Mouse (Mus musculus): ENCODE measurements around the gene Fkbp5.
"Not testable (repeated sequence)": the region's sequence is repeated elsewhere in the genome, so short reads cannot be mapped to it uniquely, and the experiment has no call there.

Gene Fkbp5

DNA sequence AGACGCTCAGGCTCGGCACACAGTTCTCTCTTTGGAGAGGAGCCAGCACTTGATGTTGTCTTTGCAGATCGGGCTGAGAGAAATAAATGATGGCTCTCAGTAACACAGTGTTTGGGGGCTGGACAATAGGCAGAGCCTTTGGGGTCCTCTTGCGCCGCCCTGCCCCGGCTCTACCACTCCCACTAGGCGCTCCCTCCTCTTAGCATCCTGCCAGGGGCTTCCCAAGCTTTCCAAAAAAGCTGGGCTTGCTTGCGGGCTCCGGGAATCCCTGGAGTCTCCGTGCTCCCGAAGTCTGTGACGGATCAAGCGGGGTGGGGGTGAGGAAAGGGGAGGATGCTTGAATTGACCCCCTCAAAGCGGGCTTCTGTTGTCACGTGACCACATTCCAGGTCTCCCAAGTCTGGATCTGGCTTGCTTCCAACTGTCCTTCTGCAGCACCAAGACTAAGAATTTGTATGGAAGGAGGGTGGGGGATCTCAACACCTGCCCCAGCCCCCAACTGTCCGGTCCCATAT, at the start of gene Fkbp5:
TSS of gene Fkbp5 (minus strand) at position 87 of the 515 bp plus-strand sequence.
- no peak for DNase-seq (ENCODE audit: low read depth)

DNA sequence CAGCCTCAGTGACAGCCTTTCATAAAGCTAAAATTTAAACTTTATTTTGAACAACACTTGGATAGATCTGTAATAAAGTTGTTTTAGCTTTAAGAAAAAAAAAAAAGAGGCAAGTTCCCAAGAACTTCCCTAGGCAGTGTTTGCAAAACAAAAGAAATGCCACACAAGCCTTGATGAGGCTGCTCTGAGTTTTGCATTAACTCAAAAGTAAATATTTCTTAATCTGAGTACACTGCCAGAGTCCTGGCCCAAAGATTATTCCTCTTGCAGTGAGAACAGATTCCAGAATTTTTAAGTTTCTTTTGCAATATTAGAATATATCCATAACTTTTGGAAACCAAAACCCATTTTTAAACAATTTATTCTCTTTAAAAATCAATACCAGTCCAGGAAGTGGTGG, 47.9 kb upstream of the Fkbp5 start:
- DNase-seq (ENCODE audit: low read depth): no peak

DNA sequence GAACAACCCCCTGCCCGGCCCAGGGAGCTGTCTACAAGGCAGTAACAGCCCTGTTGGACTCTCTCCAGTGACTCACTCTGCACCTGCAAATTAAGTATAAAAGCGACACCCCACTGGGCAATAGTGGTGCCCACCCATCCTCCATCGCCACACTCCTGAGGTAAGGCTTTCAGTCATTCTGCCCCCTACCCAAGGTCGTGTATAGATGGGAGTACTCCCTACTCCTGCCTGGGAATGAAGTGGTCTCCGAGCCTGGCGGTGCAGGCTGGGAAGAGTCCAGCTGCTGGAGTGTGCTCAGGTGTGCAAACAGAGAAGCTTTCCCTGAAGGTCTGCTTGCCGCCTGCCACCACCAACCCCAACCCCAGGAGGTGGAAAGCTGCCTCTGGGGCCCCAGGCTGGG, 44.3 kb upstream of the Fkbp5 start:
- no peak for DNase-seq (ENCODE audit: low read depth)

DNA sequence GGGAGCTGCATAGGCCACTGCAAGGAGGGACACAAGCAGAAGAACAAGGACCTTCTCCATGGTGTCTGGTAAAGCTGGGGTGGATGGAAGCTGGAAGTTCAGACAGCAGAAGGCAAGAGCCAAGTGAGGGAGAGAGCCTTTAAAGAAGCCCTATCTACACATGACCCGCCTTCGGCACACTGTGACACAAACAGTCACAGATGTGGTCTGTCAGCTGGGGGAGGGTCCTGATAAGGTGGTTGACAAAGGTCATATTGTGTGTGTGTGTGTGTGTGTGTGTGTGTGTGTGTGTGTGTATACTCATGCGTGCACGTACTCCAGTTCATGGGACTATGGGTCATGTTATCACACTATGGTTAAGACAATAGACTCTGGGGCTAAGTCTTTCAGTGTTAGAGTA, 43.3 kb upstream of the Fkbp5 start, which contains the start of gene Clps:
TSS of gene Clps (minus strand) at position 169 of the 400 bp plus-strand sequence.
- DNase-seq (ENCODE audit: low read depth): no peak

DNA sequence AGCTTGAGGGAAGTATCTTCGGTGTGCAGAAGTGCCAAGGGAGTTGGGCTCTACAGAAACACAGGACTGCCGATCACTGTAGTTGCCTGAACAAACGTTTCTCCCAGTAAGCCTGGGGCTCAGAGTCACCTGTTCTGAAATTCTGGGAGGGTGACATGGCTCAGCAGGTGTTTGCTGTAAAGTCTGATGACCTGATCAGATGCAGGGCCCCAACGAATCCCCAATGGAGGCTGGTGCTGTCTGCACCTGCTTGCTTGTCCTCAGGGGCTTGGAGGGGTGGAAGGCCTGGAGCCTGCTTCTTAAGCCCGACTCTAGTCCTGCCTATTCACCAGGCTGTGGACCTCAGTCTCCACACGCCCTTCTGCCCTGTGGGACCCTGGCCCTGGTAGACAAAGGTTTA, 40.4 kb upstream of the Fkbp5 start:
- DNase-seq (ENCODE audit: low read depth): no peak

DNA sequence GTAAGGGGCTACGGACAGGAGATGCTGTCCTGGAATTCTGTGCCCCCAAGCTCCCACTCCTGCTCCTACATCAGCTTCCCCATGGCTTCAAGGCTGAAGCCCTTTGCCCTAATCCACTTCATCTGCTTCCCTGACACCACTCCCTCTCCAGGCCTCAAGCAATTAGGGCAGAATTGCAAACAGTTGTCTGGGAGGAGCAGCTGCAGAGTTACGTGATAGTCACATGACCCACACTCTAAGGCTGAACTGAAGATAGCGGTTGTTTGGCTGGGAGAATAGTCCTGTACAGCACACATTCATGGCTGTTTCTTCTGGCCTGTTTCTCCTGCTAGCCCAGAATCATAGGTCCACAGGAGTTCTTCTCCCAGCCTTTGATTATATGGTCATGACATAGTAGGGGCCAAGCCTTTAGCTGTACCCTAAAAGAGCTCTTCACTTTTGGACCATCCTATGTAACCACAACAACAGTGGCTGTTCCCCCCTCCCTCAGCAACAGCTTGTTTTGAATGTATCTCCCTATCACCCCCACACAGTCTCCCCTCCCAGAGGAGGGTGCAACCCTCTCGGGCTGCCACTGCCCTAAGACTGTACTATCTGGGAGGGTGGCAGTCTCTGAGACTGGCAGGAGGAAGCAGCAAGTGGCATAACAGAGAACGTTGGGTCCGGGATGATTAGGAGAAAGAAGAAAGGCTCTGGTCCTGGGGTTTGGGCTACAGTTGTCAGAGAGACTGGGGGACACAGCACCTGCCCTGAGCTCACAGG, 39.5 kb upstream of the Fkbp5 start:
- DNase-seq (ENCODE audit: low read depth): no peak

DNA sequence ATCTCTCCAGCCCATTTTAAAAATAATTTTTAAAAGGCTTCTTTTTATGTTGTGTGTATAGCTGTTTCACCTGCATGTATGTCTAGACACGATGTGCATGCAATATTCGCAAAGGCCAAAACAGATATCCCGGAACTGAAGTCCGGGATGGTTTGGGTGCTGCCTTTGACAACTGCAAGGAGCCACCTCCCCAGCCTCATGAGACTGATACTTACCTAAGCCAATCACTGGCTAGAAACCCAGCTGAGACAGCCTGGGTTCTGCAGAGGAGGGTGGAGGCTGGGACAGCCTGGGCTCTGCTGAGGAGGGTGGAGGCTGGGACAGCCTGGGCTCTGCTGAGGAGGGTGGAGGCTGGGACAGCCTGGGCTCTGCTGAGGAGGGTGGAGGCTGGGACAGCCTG, 36.7 kb upstream of the Fkbp5 start:
- not testable (repeated sequence) for DNase-seq (ENCODE audit: low read depth)

DNA sequence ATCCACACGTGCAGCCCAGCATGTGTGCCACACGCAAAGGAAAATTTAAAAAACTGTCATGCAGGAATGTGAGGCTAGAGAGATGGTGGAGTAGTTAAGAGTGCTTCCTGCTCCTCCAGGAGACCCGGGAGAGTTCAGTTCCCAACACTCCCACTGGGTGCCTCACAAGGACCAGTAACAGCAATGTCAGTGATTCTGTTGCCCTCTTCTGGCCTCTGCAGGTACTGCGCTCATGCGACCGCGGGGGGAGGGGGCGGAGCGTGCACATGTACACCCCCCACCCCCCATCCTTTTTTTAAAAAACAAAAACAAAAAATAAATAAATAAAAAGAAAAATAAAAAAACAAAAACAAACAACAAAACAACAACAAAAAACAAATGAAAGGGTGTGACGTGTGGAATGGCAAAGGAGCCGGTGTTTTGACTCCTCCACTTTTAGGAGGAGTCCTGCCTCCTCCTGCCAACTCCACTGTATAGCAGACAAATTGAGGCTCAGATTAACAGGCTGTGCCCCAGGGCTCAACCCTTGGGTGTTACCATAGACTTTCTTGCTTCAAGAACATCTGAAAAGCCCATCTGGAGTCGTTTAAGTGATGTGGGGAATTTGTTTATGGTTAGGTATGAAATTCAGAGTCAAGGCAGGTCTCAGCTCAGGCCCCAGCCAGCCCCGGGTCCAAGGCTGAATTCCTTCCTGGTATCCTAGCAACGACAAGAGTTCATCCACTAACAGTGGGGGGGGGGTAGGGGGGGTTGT, 35.9 kb upstream of the Fkbp5 start:
- peak; percentile 25 for DNase-seq (ENCODE audit: low read depth)

DNA sequence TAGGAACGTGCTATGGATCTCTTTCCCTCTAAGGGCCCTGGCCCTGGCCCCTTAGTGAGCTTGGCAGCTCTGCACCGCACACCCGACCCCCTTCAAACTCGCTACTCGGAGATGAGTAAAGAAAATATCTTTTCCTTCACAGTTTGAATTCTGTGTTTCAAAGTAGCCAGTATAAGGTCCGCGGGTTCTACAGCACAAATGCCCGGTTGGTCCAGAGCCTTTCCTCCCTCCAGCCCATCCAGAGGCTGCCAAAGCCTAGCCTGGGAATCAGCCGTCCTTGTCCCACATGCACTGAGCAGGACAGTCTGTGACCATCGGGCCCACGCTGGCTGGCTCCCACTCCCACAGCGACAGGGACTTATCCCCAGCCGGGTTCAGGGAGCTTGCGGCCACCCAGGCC, 31.8 kb upstream of the Fkbp5 start, which contains the start of gene Clpsl2:
TSS of gene Clpsl2 (plus strand) at position 301 of the 400 bp plus-strand sequence.
- DNase-seq (ENCODE audit: low read depth): no peak

DNA sequence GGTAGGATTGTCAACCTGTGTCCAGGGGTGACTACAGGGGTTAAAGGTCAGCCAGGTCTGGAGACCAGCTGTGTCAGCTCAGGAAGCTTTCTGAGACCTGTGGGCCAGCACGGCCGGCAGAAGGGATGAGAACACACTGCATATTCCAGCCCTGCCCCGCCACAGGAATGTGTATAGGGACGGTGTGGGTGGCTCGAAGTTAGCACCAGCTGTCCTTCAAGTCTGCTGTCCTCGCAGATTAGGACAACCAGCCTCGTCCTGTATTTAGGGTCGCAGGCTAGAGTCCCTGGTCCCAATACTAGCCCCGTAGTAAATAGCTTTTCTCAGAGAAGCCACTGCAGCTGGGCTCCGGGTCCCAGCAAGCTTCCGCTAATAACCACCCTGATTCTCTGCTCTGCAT, 31.2 kb upstream of the Fkbp5 start:
- no peak for DNase-seq (ENCODE audit: low read depth)

DNA sequence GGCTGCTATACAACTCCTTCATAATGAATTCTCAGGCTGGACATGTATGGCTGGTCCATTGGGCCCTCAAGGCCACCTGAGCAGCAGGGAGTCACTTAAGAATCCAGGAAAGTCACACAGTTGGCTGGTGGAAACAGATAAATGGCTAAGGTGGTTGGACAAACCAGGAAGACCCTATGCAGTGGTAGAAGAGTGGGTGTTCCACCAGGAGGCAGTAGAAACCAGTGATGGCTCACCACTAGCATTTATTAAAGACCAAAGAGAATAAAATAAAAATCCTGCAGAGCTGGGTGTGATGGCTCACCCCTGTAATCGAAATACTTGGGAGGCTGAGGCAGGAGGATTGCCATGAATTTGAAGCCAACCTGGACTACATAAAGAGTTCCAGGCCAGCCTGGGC, 29.6 kb upstream of the Fkbp5 start:
- no peak for DNase-seq (ENCODE audit: low read depth)

DNA sequence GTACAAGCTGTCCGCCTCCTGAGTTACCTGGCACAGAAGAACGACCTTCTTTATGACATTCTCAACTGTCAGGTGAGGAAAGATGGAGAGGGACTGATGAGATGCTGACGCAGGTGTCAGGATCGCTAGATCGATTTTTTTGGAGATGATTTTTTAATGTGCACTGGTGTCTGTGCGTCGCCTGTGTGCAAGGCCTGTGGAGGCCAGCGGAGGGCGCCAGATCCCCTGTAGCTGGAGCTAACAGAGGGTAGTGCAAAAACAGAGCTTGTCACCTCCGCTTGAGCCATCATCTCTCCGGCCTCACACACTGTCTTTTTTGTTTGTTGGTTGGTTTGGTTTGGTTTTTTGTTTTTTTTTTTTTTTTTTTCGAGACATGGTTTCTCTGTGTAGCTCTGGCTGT, 20.6 kb upstream of the Fkbp5 start:
- no peak for DNase-seq (ENCODE audit: low read depth)

DNA sequence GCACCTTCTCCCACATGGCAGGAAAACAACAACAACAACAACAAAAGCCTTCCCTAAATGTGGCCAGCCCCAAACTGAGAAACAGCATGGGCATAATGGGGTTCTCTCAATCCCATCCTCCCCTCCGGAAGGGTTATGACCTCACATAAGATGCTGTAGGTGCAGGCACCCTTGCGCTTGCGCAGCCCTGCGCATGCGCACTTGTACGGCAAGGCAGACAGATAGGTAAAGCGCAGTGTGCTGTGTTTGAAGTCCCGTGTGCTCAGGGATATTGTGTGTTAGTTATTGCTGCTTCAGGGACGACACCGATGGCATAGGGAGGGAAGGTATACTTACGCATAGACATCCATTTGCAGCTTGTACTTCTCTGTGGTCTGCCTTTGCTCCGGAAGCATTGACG, 16.0 kb upstream of the Fkbp5 start:
- DNase-seq (ENCODE audit: low read depth): no peak

DNA sequence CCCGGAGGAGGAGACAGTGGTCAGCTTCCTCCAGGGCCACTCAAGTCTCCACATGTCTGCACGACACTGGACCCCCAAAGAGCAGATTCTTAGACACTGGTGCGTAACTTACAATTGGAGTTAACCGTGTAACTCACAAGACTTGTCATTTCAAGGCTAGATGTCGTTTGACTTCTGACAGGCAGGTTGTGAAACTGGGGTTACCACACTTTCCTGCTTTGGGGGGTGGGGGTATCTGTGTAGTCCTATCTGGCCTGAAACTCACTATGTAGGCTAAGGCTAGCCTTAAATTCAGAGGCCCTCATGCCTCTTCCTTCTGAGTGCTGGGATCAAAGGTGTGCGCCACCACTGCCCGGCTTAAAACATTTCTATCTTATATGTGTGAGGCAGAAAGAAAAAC, 15.2 kb upstream of the Fkbp5 start:
- DNase-seq (ENCODE audit: low read depth): no peak

DNA sequence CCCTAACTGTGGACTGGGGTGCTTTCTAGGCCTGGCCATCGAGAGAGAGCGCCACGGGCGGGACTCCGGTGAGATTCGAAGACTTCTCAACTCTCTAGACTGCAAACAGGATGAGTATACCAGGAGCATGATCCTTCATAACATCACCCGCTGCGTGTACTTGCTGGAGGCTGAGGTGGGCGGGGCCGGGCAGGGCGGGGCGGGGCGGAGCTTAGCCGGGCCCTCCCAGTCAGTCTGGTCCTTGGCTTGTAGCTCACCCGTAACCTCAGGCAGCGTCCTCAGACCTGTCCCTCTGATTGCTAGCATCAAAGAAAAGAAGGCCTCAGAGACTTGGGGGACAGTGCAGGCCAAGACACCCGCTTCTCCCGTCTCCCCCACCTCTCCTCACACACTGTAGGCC, 14.6 kb upstream of the Fkbp5 start:
- DNase-seq (ENCODE audit: low read depth): no peak

DNA sequence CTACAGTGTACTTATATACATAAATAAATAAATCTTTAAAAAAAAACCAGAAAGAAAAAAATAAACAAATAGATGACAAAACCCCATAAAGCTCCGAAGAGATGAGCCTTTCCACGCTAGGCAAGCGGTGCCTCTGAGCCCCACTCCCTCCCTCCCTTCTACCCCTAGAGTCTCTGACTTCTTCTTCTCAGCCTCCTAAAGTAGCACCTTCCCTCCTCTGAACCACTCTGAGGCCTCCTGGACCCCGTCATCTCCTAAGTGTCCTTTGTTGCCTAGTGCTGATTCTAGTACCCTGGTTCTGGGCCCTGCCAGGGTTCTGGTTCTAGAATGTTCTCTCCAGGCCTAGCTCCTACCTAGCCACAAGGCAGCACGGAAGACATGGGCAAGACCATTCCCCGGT, 13.2 kb upstream of the Fkbp5 start, which contains the start of gene Armc12:
TSS of gene Armc12 (plus strand) at position 301 of the 400 bp plus-strand sequence.
- no peak for DNase-seq (ENCODE audit: low read depth)

DNA sequence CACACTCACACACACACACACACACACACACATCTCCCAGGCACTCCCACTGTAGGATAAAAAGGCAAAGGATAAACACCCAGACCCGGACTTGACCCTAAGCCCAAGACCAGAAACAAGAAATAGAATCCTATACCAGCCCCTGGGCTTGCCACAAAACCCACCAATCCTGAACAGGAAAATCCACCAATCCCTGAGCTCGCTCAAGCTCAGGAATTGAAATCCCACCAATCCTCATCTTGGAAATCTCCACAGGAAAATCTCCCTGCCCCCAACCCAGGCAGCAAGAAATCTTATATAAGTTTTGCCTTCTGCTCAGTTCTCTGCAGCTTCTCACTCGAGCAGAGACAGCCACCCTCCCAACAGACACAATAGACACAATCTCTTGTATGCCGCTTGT, 11.8 kb upstream of the Fkbp5 start:
- no peak for DNase-seq (ENCODE audit: low read depth)

DNA sequence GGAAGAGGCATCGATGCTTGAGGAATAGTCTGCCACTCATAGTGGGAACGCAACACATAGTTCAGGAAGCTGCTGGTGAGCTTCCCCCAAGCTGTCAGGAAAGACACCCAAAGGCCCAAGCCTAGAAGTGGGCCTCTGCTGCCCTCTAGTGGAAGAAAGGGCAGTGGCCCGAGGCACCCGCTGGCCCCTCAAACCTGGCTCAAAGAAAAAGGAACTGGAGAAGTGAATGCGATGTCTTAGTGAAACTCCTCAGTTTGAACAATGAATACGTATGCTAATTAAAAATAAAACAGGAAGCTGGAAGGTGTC, 10.7 kb upstream of the Fkbp5 start:
- peak; percentile 79 for DNase-seq (ENCODE audit: low read depth)

DNA sequence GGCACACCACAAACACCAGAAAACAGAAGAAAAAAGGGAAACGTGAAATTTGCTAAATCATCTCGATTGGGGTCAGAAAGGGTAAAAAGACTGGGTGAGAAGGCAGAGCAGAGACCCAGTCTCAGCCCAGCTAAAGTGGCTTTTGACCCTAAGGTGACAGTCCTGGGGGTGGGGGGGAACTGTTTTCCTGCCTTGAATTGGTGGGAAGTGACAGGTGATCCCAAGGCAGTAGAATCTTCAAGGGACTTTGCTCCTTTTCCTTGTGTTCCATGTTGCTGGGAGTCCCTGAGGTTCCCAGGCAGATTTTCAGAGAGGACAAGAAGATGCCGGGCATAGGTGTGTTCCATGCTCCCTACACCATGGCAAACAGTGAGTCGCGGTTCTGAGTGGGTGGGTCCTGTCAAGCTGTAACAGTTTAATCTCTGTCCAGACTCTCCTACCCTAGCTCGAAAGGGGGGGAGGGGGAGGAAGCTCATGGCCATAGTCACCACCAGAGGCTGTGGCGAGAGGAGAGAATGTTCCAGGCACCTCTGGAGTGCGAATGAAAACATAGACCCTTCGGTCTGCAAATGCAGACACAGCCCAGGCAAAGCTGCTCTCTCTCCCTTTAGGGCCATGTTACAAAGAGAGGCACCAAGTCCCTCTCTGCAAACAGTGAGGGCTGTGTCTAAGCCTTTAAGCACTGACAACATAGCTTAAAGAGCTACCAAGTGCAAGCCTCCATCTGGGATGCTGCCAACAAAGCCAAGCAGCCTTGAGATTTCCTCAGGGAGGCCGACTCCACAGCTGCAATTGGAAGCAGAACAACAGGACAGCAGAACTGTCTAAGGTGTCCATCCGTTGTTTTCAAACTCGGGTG, 10.1 kb upstream of the Fkbp5 start:
- no peak for DNase-seq (ENCODE audit: low read depth)

DNA sequence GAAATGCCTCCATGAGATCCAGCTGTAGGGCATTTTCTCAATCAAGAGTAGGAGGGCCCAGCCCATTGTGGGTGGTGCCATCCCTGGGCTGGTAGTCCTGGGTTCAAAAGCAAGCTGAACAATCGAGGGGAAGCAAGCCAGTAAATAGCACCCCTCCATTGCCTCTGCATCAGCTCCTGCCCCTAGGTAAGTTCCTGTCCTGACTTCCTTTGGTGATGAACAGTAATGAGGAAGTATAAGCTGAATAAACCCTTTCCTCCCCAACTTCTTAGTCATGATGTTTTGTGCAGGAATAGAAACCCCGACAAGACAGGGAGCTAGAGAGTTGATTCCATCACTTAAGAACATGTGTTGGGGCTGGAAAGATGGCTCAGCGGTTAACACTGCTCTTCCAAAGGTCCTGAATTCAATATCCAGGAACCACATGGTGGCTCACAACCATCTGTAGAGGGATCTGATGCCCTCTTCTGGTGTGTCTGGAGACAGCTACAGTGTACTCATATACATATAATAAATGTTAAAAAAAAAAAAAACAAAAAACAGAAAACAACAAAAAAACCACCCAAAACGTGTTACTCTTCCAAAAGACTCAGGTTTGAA, 7.6 kb upstream of the Fkbp5 start:
- DNase-seq (ENCODE audit: low read depth): no peak

DNA sequence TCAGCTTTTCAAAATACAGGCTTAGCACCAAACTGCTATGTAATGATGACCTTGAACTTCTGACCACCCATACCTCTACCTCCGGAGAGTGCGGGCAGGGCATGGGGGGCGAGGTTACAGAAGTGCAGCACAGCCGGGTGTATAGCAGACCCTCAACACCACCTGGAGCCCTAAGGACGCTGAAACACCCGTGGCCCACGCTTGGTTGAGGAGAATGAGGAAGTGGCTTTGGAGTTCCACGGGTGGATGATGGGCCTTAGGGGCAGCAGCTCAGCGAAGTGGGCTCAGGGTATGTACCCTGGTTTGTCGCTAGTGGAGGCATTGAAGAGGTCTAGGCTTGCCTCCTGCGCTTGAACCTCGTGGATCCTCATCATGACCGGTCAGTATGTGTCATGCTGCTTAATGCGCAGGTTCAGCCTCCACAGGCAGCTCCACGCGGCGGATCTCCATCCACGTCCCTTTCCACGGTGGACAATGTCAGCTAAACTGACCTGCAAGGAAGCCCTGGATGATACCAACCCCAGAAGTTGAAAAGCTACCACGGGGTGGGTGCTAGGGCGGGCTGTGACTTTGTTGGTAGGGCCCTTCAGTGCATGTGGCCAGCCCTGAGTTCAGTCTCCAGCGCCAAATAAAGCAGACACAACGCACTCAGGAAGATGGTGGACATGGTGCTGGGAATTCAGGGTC, 6.8 kb upstream of the Fkbp5 start:
- no peak for DNase-seq (ENCODE audit: low read depth)

Measured in c-Kit-positive CD71-negative TER-119-negative erythroid progenitor cells, embryonic 14.5 days (primary cell).